Mouse (Mus musculus) CD4-positive, CD25-positive, alpha-beta regulatory T cell, adult 2 months (primary cell): Measurements from ENCODE around the gene Wrap53.
"Not testable (repeated sequence)": the region's sequence is repeated elsewhere in the genome, so short reads cannot be mapped to it uniquely, and the experiment has no call there.

Experiments used
- DNase-seq: peaks from one replicate; pipeline ENCODE4 v3.0.0-alpha.2; 2012; ENCODE audit warnings: low read depth, low spot score

Wrap53 gene

GRCm38 (mm10) chr11:69532480-69533150 is 47.4 kb downstream of the Wrap53 start:
- no peak for DNase-seq

- DNase-seq, result not testable (repeated sequence)
Measured at GRCm38 (mm10) chr11:69530755-69531154, 49.3 kb downstream of the Wrap53 start.

- not testable (repeated sequence) for DNase-seq
Measured at GRCm38 (mm10) chr11:69530281-69530680, 49.8 kb downstream of the Wrap53 start.

GRCm38 (mm10) chr11:69528031-69528390 is 52.0 kb downstream of the Wrap53 start:
- no peak for DNase-seq

- DNase-seq, result no peak
Measured at GRCm38 (mm10) chr11:69527098-69528030, 52.7 kb downstream of the Wrap53 start.

- DNase-seq, result no peak
Measured at GRCm38 (mm10) chr11:69526631-69527030, 53.4 kb downstream of the Wrap53 start.

GRCm38 (mm10) chr11:69525661-69526060 is 54.4 kb downstream of the Wrap53 start:
- DNase-seq, result no peak

- DNase-seq, result no peak
Measured at GRCm38 (mm10) chr11:69523651-69524050, 56.4 kb downstream of the Wrap53 start.

GRCm38 (mm10) chr11:69521526-69522149 is 58.4 kb downstream of the Wrap53 start:
- DNase-seq, result no peak

- no peak for DNase-seq
Measured at GRCm38 (mm10) chr11:69519976-69520375, 60.1 kb downstream of the Wrap53 start.

GRCm38 (mm10) chr11:69516661-69517060 is 63.4 kb downstream of the Wrap53 start:
- DNase-seq, result no peak

GRCm38 (mm10) chr11:69516151-69516640 is 63.9 kb downstream of the Wrap53 start:
- DNase-seq, result no peak

GRCm38 (mm10) chr11:69513840-69514239 is 66.2 kb downstream of the Wrap53 start:
- peak; percentile 85 for DNase-seq
